Mouse (Mus musculus) kidney, adult 2 months (tissue): Measurements from ENCODE around the gene Olfr1093.

Source experiments
- CTCF ChIP-seq: fragments of 200-500 bp; conservative IDR thresholded peaks from 2 replicates; pipeline ENCODE4 v1.5.1; 2011; ENCODE audit warnings: low read depth, mild to moderate bottlenecking, control low read depth, low read length, moderate library complexity, mixed read lengths; ENCODE audit not compliant: insufficient read depth, insufficient read length
- POLR2A ChIP-seq: fragments of 200-500 bp; IDR thresholded peaks from one replicate; pipeline ENCODE4 v1.6.1; 2011; ENCODE audit warnings: low read depth, low read length, control low read depth

- TF ChIP-seq CTCF = no peak
- no peak for TF ChIP-seq POLR2A
Measured at GRCm38 (mm10) chr2:86824363-86824762, 42.1 kb downstream of the Olfr1093 start, which contains the start of gene Olfr1094.
